In the genomic region with DNA sequence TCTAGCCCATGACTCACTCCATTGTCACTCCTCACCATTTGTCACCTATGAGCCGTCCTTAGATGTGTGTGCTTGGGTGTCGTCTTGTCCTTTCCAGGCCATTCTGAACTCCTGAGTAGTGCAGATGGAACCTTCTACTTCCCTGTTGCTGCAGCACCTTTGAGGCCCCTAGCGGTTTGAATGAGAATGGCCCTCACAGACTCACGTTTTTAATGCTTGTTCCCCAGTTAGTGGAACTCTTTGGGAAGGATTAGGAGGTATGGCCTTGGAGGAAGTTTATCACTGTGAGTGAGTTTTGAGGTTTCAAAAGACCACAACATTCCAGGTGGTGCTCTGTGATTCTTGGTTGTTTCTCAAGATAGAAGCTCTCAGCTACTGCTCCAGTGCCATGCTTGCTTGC, we compare ENCODE assay signal across 25 mouse cellular contexts. TPM values are rescaled to one million over a fixed set of nuclear protein-coding genes. Genes with fewer than 3 reads are reported as not detected.
"Had no signal": no experiment of that assay in that cellular context is flagged by ENCODE, and none has a peak within 500 bp of the region (broad histone marks: within the 10 kb centered on the region; RNA-seq: fewer than 3 reads in every experiment).

No protein-coding gene starts in this region.

- H3K27ac ChIP-seq: kidney, postnatal 0 days; limb, embryonic 10.5 days; limb, embryonic 13.5 days; liver, embryonic 13.5 days; midbrain, embryonic 10.5 days; midbrain, embryonic 13.5 days had no signal

- H3K27me3 ChIP-seq: liver, embryonic 13.5 days; midbrain, embryonic 13.5 days had no signal

- H3K4me3 ChIP-seq: limb, embryonic 10.5 days; limb, embryonic 13.5 days; liver, embryonic 13.5 days; megakaryocyte, embryonic 14.5 days; midbrain, embryonic 10.5 days; midbrain, embryonic 13.5 days had no signal

- ATAC-seq: midbrain, embryonic 13.5 days; midbrain, embryonic 16.5 days had no signal

- H3K36me3 ChIP-seq: limb, embryonic 10.5 days; limb, embryonic 13.5 days; liver, embryonic 13.5 days; midbrain, embryonic 10.5 days; midbrain, embryonic 13.5 days had no signal

- H3K9me3 ChIP-seq: limb, embryonic 10.5 days; limb, embryonic 13.5 days; liver, embryonic 13.5 days; midbrain, embryonic 10.5 days; midbrain, embryonic 13.5 days had no signal

- DNase-seq: kidney, postnatal 25 days; liver; liver, embryonic 13.5 days; lung, adult 2 months; thymus, adult 2 months; thymus, postnatal 14 days; thymus, postnatal 4 days had no signal

- H3K4me1 ChIP-seq: liver, embryonic 13.5 days had no signal

RNA-seq across cellular contexts. Expression of a gene that starts 32.3 kb away (rescaled TPM):
- total RNA-seq: layer of hippocampus, postnatal 14 days; left cerebral cortex, postnatal 25 days had no signal
- polyA plus RNA-seq: kidney, embryonic 14.5 days; kidney, postnatal 0 days; large intestine, adult 2 months; limb, embryonic 10.5 days; limb, embryonic 13.5 days; liver, embryonic 13.5 days; liver, embryonic 16.5 days; lung, adult 2 months; lung, embryonic 16.5 days; midbrain, embryonic 10.5 days; midbrain, embryonic 13.5 days; midbrain, embryonic 16.5 days; neural tube, embryonic 11.5 days; neural tube, embryonic 14.5 days; small intestine, adult 2 months; spleen, adult 2 months; stomach, embryonic 16.5 days had no signal
